Mouse (Mus musculus): ENCODE results near the gene Poll. TPM values are rescaled to one million over a fixed set of nuclear protein-coding genes. Genes with fewer than 3 reads are reported as not detected.
A peak's percentile ranks its signal among the peaks of the same experiment; 100 is the strongest.

Poll gene
- total and polyA plus RNA-seq, 3 experiments: 9.5 to 9.8 (median 9.7) TPM

- DNase-seq: peak; percentile 85 to 89
- intact Hi-C loops (cut with DNase I): loop anchor here (1.0 to 5.0 kb wide), 4 partner anchors 58 to 368 kb away; no protein-coding TSS in a partner anchor
- H3K36me3 ChIP-seq (ENCODE audit: control insufficient read depth, insufficient read depth, low read length): no peaks in the 10 kb centered on the region
- H3K4me1 ChIP-seq (ENCODE audit: control insufficient read depth, insufficient read depth, low read length): peaks cover 3% of the 10 kb centered on the region
- H3K27ac ChIP-seq: no peak overlapping the region
- no peaks in the 10 kb centered on the region for H3K79me2 ChIP-seq (replicated peaks; ENCODE audit: control insufficient read depth, insufficient read depth, low read length)
- H3K9ac ChIP-seq (ENCODE audit: low read depth, low read length): peak overlapping the region; percentile 41; the same call in 1 of the 2 replicates
- H3K27me3 ChIP-seq (ENCODE audit: control insufficient read depth, insufficient read depth, low read length): peaks cover 6% of the 10 kb centered on the region
- 0 out of 2 replicates have a peak, but pooled peaks have one; percentile 28 for TF ChIP-seq EP300 (IDR thresholded peaks at IDR 0.05; ENCODE audit: insufficient read depth, low read depth, low read length)
- TF ChIP-seq POLR2A (IDR thresholded peaks at IDR 0.05; ENCODE audit: insufficient read depth, low read depth, low read length): no peak
- WGBS: under 1% methylated on average over 30 of the region's 30 CpGs
- peak overlapping the region; percentile 40 for H3K4me3 ChIP-seq
Measured at GRCm38 (mm10) chr19:45544925-45545321, 15.4 kb downstream of the Poll start.

GRCm38 (mm10) chr19:45544152-45544924 is 16.0 kb downstream of the Poll start:
- 5% methylated on average over 21 of the region's 26 CpGs for WGBS
- Histone ChIP-seq H3K4me1 (ENCODE audit: control insufficient read depth, insufficient read depth, low read length) (peaks cover 3% of the 10 kb centered on the region), H3K79me2 (replicated peaks; ENCODE audit: control insufficient read depth, insufficient read depth, low read length) (no peaks in the 10 kb centered on the region), H3K9ac (ENCODE audit: low read depth, low read length) (peak overlapping the region; percentile 23; the same call in 1 of the 2 replicates), H3K4me3 (peak overlapping the region; percentile 40), H3K27ac (no peak overlapping the region), H3K36me3 (ENCODE audit: control insufficient read depth, insufficient read depth, low read length) (no peaks in the 10 kb centered on the region), H3K27me3 (ENCODE audit: control insufficient read depth, insufficient read depth, low read length) (peaks cover 6% of the 10 kb centered on the region)
- peak in 1 of 2 experiments; percentile 42 for DNase-seq
- intact Hi-C loops (cut with DNase I): loop anchor here (1.0 kb wide), 1 partner anchor 57 kb away; no protein-coding TSS in a partner anchor
- 0 out of 2 replicates have a peak, but pooled peaks have one; percentile 5 for TF ChIP-seq EP300 (IDR thresholded peaks at IDR 0.05; ENCODE audit: insufficient read depth, low read depth, low read length)
- no peak for TF ChIP-seq POLR2A (IDR thresholded peaks at IDR 0.05; ENCODE audit: insufficient read depth, low read depth, low read length)

GRCm38 (mm10) chr19:45542061-45542460 is 18.3 kb downstream of the Poll start:
- WGBS: 42% methylated on average over 3 of the region's 3 CpGs
- Histone ChIP-seq H3K4me1 (ENCODE audit: control insufficient read depth, insufficient read depth, low read length) (peaks cover 3% of the 10 kb centered on the region), H3K4me3 (no peak overlapping the region), H3K9ac (ENCODE audit: low read depth, low read length) (peak overlapping the region; percentile 27; the same call in 1 of the 2 replicates), H3K36me3 (ENCODE audit: control insufficient read depth, insufficient read depth, low read length) (no peaks in the 10 kb centered on the region), H3K79me2 (replicated peaks; ENCODE audit: control insufficient read depth, insufficient read depth, low read length) (no peaks in the 10 kb centered on the region), H3K27ac (no peak overlapping the region), H3K27me3 (ENCODE audit: control insufficient read depth, insufficient read depth, low read length) (peaks cover 6% of the 10 kb centered on the region)
- no peak for DNase-seq
- TF ChIP-seq CTCF (IDR thresholded peaks at IDR 0.05) (no peak), EP300 (IDR thresholded peaks at IDR 0.05; ENCODE audit: insufficient read depth, low read depth, low read length) (no peak), POLR2A (IDR thresholded peaks at IDR 0.05; ENCODE audit: insufficient read depth, low read depth, low read length) (no peak)
- intact Hi-C loops (cut with DNase I): no loop called here

GRCm38 (mm10) chr19:45541409-45542041 is 18.8 kb downstream of the Poll start:
- intact Hi-C loops (cut with DNase I): no loop called here
- H3K4me1 ChIP-seq (ENCODE audit: control insufficient read depth, insufficient read depth, low read length): peaks cover 3% of the 10 kb centered on the region
- H3K27me3 ChIP-seq (ENCODE audit: control insufficient read depth, insufficient read depth, low read length): peaks cover 6% of the 10 kb centered on the region
- WGBS: 1% methylated on average over 58 of the region's 58 CpGs
- DNase-seq: peak; percentile 44 to 54
- no peaks in the 10 kb centered on the region for H3K79me2 ChIP-seq (replicated peaks; ENCODE audit: control insufficient read depth, insufficient read depth, low read length)
- H3K9ac ChIP-seq (ENCODE audit: low read depth, low read length): peak overlapping the region; percentile 27
- H3K4me3 ChIP-seq: peak overlapping the region; percentile 36; the same call in 1 of the 2 replicates
- H3K27ac ChIP-seq: no peak overlapping the region
- H3K36me3 ChIP-seq (ENCODE audit: control insufficient read depth, insufficient read depth, low read length): no peaks in the 10 kb centered on the region
- TF ChIP-seq CTCF (IDR thresholded peaks at IDR 0.05) (peak; percentile 15; the same call in 1 of the 2 replicates), EP300 (IDR thresholded peaks at IDR 0.05; ENCODE audit: insufficient read depth, low read depth, low read length) (no peak)

GRCm38 (mm10) chr19:45540657-45541408 is 19.5 kb downstream of the Poll start:
- Histone ChIP-seq H3K79me2 (replicated peaks; ENCODE audit: control insufficient read depth, insufficient read depth, low read length) (no peaks in the 10 kb centered on the region), H3K36me3 (ENCODE audit: control insufficient read depth, insufficient read depth, low read length) (no peaks in the 10 kb centered on the region), H3K4me3 (no peak overlapping the region), H3K4me1 (ENCODE audit: control insufficient read depth, insufficient read depth, low read length) (peaks cover 3% of the 10 kb centered on the region), H3K9ac (ENCODE audit: low read depth, low read length) (no peak overlapping the region), H3K27me3 (ENCODE audit: control insufficient read depth, insufficient read depth, low read length) (peaks cover 6% of the 10 kb centered on the region), H3K27ac (no peak overlapping the region)
- no peak for DNase-seq
- no peak for TF ChIP-seq EP300 (IDR thresholded peaks at IDR 0.05; ENCODE audit: insufficient read depth, low read depth, low read length)
- intact Hi-C loops (cut with DNase I): no loop called here
- WGBS: 37% methylated on average over 8 of the region's 8 CpGs

Data from heart, adult 2 months (tissue).